Mouse (Mus musculus) myocyte (in vitro differentiated cells): ENCODE data around the gene Cox4i1. TPM values are rescaled to one million over a fixed set of nuclear protein-coding genes. Genes with fewer than 3 reads are reported as not detected.
A peak's percentile ranks its signal among the peaks of the same experiment; 100 is the strongest.

Experiments used
- H3K27me3 ChIP-seq: one replicate; pipeline ENCODE4 v1.6.1; 2011; ENCODE audit not compliant: control insufficient read depth, insufficient read depth, insufficient read length
- H3K36me3 ChIP-seq: one replicate; pipeline ENCODE4 v1.6.1; 2011; ENCODE audit not compliant: control insufficient read depth, insufficient read depth
- H3K4me2 ChIP-seq: one replicate; pipeline ENCODE4 v1.6.1; 2011; ENCODE audit warnings: low read depth, control low read depth
- H3K4me3 ChIP-seq: one replicate; pipeline ENCODE4 v1.5.1; 2011; ENCODE audit warnings: mild to moderate bottlenecking, control low read depth, moderate library complexity
- H3K79me2 ChIP-seq: one replicate; pipeline ENCODE4 v1.6.1; 2011; ENCODE audit not compliant: control insufficient read depth, insufficient read depth
- H3ac ChIP-seq: one replicate; pipeline ENCODE4 v1.6.1; 2011; ENCODE audit not compliant: control insufficient read depth, insufficient read length
- CEBPB ChIP-seq: IDR thresholded peaks from 2 replicates; pipeline ENCODE4 v1.6.1; 2011; ENCODE audit warnings: mild to moderate bottlenecking, moderate library complexity; ENCODE audit not compliant: poor library complexity, insufficient read depth, severe bottlenecking
- E2F4 ChIP-seq: IDR thresholded peaks from one replicate; pipeline ENCODE4 v1.6.1; 2011; ENCODE audit warnings: mild to moderate bottlenecking, control low read depth, moderate library complexity; ENCODE audit not compliant: insufficient read depth
- MAX ChIP-seq: IDR thresholded peaks from one replicate; pipeline ENCODE4 v1.6.1; 2011; ENCODE audit warnings: low read depth, mild to moderate bottlenecking, control low read depth
- MYOD1 ChIP-seq, 3 experiments: IDR thresholded peaks; one replicate each; pipeline ENCODE4 v1.6.1; 2011; ENCODE audit warnings: control low read depth in 2 of 3, low read depth in 2 of 3, mild to moderate bottlenecking in 2 of 3, moderate library complexity in 1 of 3; ENCODE audit not compliant: insufficient read length in 2 of 3, control insufficient read depth in 1 of 3
- MYOG ChIP-seq, 3 experiments: IDR thresholded peaks; one replicate each; pipeline ENCODE4 v1.6.1; 2011; ENCODE audit warnings: control low read depth in 2 of 3, low read depth in 2 of 3, mild to moderate bottlenecking in 2 of 3; ENCODE audit not compliant: insufficient read length in 2 of 3, control insufficient read depth in 1 of 3, insufficient read depth in 1 of 3
- POLR2A ChIP-seq: IDR thresholded peaks from one replicate; pipeline ENCODE4 v1.6.1; 2011; ENCODE audit warnings: low read depth, mild to moderate bottlenecking, control low read depth, moderate library complexity; ENCODE audit not compliant: insufficient read length
- POLR2AphosphoS2 ChIP-seq: IDR thresholded peaks from one replicate; pipeline ENCODE4 v1.6.1; 2011; ENCODE audit warnings: low read depth, control low read depth; ENCODE audit not compliant: insufficient read length
- REST ChIP-seq: IDR thresholded peaks from one replicate; pipeline ENCODE4 v1.6.1; 2011; ENCODE audit warnings: mild to moderate bottlenecking, control low read depth, moderate library complexity; ENCODE audit not compliant: insufficient read depth, insufficient read length
- SRF ChIP-seq: IDR thresholded peaks from one replicate; pipeline ENCODE4 v1.6.1; 2011; ENCODE audit warnings: low read depth; ENCODE audit not compliant: control insufficient read depth, insufficient read length
- TCF12 ChIP-seq: IDR thresholded peaks from one replicate; pipeline ENCODE4 v1.6.1; 2011; ENCODE audit warnings: mild to moderate bottlenecking, control low read depth; ENCODE audit not compliant: poor library complexity, insufficient read depth, severe bottlenecking
- TCF3 ChIP-seq: IDR thresholded peaks from one replicate; pipeline ENCODE4 v1.6.1; 2011; ENCODE audit warnings: low read depth, control low read depth; ENCODE audit not compliant: insufficient read length
- USF1 ChIP-seq: IDR thresholded peaks from one replicate; pipeline ENCODE4 v1.6.1; 2011; ENCODE audit warnings: low read depth, mild to moderate bottlenecking, control low read depth, moderate library complexity
- polyA plus RNA-seq: library from polyadenylated mRNA; unstranded; fragments of >200 nt; fragmentation: generic; extraction: Trizol; gene quantifications from one replicate; pipeline ENCODE4 v1.2.1, GENCODE M21; 2012; ENCODE audit warnings: missing spikeins

Gene Cox4i1
- 1,903 TPM for polyA plus RNA-seq

DNA sequence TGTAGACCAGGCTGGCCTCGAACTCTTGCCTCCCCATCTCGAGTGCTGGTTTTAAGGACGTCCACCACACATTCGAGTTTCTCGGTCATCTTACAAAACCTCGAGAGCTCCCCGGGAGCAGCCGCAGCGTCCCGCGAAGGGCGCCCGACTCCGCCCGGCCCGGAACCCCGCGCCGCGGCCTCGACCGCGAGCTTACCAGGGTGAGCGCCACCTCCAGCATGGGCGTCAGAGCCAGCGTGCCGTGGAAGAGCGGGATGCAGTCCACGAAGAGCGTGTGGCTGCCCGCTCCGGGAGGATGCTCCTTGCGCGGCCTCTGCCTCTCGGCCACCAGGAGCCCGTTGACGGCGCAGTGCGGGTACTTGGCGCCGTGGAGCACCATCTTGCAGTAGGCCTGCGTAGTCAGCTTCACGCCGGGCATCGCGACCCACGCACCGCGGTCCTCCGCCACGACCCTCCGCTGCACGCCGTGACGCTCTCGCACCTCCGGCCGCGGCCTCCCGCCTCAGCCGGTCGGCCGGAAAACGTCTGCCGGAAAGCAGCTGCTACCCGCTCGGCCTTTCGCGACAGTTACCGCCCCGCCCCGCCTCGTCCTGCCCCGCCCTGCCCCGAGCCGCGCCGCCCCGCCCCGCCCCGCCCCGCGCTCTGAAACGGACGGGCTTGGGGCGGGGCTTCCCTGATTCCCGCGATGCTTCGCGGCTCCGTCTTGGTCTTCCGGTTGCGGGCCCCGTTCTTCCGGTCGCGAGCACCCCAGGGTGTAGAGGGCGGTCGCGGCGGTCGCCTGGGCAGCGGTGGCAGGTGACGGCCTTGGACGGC, at the start of gene Cox4i1, which contains the start of gene Gm27021:
Cox4i1 (plus strand) TSS at position 662 of the 813 bp plus-strand sequence.
Gm27021 (minus strand) TSS at position 519 of the 813 bp plus-strand sequence.
- Histone ChIP-seq H3ac (peak within 1 kb of the TSS; percentile 78), H3K79me2 (peaks cover 79% of the 10 kb centered on the region), H3K36me3 (peaks cover 18% of the 10 kb centered on the region), H3K27me3 (no peaks in the 10 kb centered on the region), H3K4me3 (peak within 1 kb of the TSS; percentile 67), H3K4me2 (peak within 1 kb of the TSS; percentile 87)
- TF ChIP-seq POLR2A = peak; percentile 96
- peak; percentile 98 for TF ChIP-seq POLR2AphosphoS2
- no peak for TF ChIP-seq USF1
- TF ChIP-seq TCF3 = peak; percentile 34
- no peak for TF ChIP-seq MAX
- no peak for TF ChIP-seq TCF12
- peak; percentile 55 for TF ChIP-seq REST
- no peak for TF ChIP-seq CEBPB
- TF ChIP-seq MYOG (IDR thresholded peaks at IDR 0.05; ENCODE audit: control insufficient read depth in 1 of 3, insufficient read depth in 1 of 3, insufficient read length in 2 of 3, low read depth in 2 of 3) = peak in 2 of 3 experiments; percentile 26 to 39
- TF ChIP-seq MYOD1 (IDR thresholded peaks at IDR 0.05; ENCODE audit: control insufficient read depth in 1 of 3, insufficient read length in 2 of 3, low read depth in 2 of 3) = peak in 2 of 3 experiments; percentile 1 to 65
- TF ChIP-seq SRF = no peak
- no peak for TF ChIP-seq E2F4

GRCm38 (mm10) chr8:120619235-120620180, 48.5 kb upstream of the Cox4i1 start:
- no peaks in the 10 kb centered on the region for H3K36me3 ChIP-seq
- no peak for TF ChIP-seq CEBPB
- TF ChIP-seq MYOD1 (IDR thresholded peaks at IDR 0.05; ENCODE audit: control insufficient read depth in 1 of 3, insufficient read length in 2 of 3, low read depth in 2 of 3) = no peak
- no peak for TF ChIP-seq USF1
- no peak for TF ChIP-seq TCF12
- no peak for TF ChIP-seq SRF
- TF ChIP-seq E2F4 = no peak
- TF ChIP-seq POLR2AphosphoS2 = no peak
- TF ChIP-seq MAX = no peak
- TF ChIP-seq REST = no peak
- TF ChIP-seq MYOG (IDR thresholded peaks at IDR 0.05; ENCODE audit: control insufficient read depth in 1 of 3, insufficient read depth in 1 of 3, insufficient read length in 2 of 3, low read depth in 2 of 3) = no peak
- no peak for TF ChIP-seq POLR2A
- TF ChIP-seq TCF3 = no peak
- H3K79me2 ChIP-seq = no peaks in the 10 kb centered on the region
- no peaks in the 10 kb centered on the region for H3K27me3 ChIP-seq
- H3K4me3 ChIP-seq = no peak overlapping the region
- no peak overlapping the region for H3ac ChIP-seq
- no peak overlapping the region for H3K4me2 ChIP-seq

GRCm38 (mm10) chr8:120620441-120620840, 47.6 kb upstream of the Cox4i1 start:
- no peaks in the 10 kb centered on the region for H3K27me3 ChIP-seq
- H3K4me3 ChIP-seq = no peak overlapping the region
- no peak for TF ChIP-seq TCF3
- no peak for TF ChIP-seq TCF12
- TF ChIP-seq REST = no peak
- no peak for TF ChIP-seq MYOG (IDR thresholded peaks at IDR 0.05; ENCODE audit: control insufficient read depth in 1 of 3, insufficient read depth in 1 of 3, insufficient read length in 2 of 3, low read depth in 2 of 3)
- TF ChIP-seq CEBPB = no peak
- no peak for TF ChIP-seq POLR2A
- TF ChIP-seq SRF = no peak
- TF ChIP-seq MYOD1 (IDR thresholded peaks at IDR 0.05; ENCODE audit: control insufficient read depth in 1 of 3, insufficient read length in 2 of 3, low read depth in 2 of 3) = no peak
- TF ChIP-seq POLR2AphosphoS2 = no peak
- no peak for TF ChIP-seq E2F4
- TF ChIP-seq USF1 = no peak
- TF ChIP-seq MAX = no peak
- H3K4me2 ChIP-seq = no peak overlapping the region
- no peaks in the 10 kb centered on the region for H3K36me3 ChIP-seq
- H3K79me2 ChIP-seq = no peaks in the 10 kb centered on the region
- H3ac ChIP-seq = no peak overlapping the region

DNA sequence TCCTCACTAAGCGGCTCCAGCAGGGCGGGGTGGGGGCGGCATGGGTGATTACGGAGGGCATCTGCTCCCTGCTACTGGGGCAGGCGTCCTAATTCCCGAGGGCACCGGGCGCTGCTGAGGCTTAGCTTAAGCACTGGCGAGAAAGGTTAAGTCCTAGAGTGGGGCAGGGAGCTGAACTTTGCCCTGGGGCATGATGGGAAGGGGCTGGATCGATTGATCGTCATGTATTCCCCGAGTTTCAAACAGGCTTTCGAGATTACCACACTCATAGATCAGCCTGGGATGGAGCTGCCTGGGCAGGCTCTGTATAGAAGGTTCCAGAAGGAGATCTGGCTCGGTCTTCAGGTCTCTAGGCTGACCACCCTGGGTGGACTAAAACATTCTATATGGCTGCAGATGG, 45.9 kb upstream of the Cox4i1 start:
- Histone ChIP-seq H3K36me3 (no peaks in the 10 kb centered on the region), H3K4me3 (no peak overlapping the region), H3K27me3 (no peaks in the 10 kb centered on the region), H3ac (no peak overlapping the region), H3K79me2 (no peaks in the 10 kb centered on the region), H3K4me2 (no peak overlapping the region)
- TF ChIP-seq REST = no peak
- no peak for TF ChIP-seq SRF
- TF ChIP-seq MYOG (IDR thresholded peaks at IDR 0.05; ENCODE audit: control insufficient read depth in 1 of 3, insufficient read depth in 1 of 3, insufficient read length in 2 of 3, low read depth in 2 of 3) = no peak
- no peak for TF ChIP-seq TCF3
- no peak for TF ChIP-seq POLR2A
- no peak for TF ChIP-seq TCF12
- TF ChIP-seq POLR2AphosphoS2 = no peak
